Comparison of ENCODE assay signal across 8 mouse cellular contexts in genomic region chr17:88462658-88463057, GRCm38 (mm10). TPM values are rescaled to one million over a fixed set of nuclear protein-coding genes. Genes with fewer than 3 reads are reported as not detected.
A peak's percentile ranks its signal among the peaks of the same experiment; 100 is the strongest.
DNase-seq lines count a peak whose midpoint lies in the region; ATAC-seq lines count a peak whose summit lies in the region.

No protein-coding gene starts in this region.

- intact Hi-C loops in heart, postnatal 14 days (cut with DNase I) = no loop called here

- H3K4me2 ChIP-seq in forebrain, embryonic 16.5 days (ENCODE audit: low read length) = no peak overlapping the region
- no peak overlapping the region for H3K4me2 ChIP-seq in hindbrain, embryonic 11.5 days (replicated peaks; ENCODE audit: low read depth, low read length)

- H3K9ac ChIP-seq in forebrain, embryonic 16.5 days (replicated peaks; ENCODE audit: low read depth, low read length) = no peak overlapping the region
- H3K9ac ChIP-seq in hindbrain, embryonic 11.5 days (ENCODE audit: low read depth, low read length) = no peak overlapping the region

- 78% methylated on average over 5 of the region's 5 CpGs for WGBS in forebrain, embryonic 16.5 days
- WGBS in hindbrain, embryonic 11.5 days = 93% methylated on average over 5 of the region's 5 CpGs

- peaks cover 2% of the 10 kb centered on the region; the same call in 1 of the 2 replicates for H3K36me3 ChIP-seq in forebrain, embryonic 16.5 days (ENCODE audit: control insufficient read depth, insufficient read depth)
- H3K36me3 ChIP-seq in hindbrain, embryonic 11.5 days (ENCODE audit: control insufficient read depth, insufficient read depth, low read length) = no peaks in the 10 kb centered on the region

- no peak for ATAC-seq in forebrain, embryonic 16.5 days
- ATAC-seq in hindbrain, embryonic 11.5 days (ENCODE audit: low FRiP score) = no peak

- no peaks in the 10 kb centered on the region for H3K9me3 ChIP-seq in forebrain, embryonic 16.5 days (ENCODE audit: control insufficient read depth, low read length)
- H3K9me3 ChIP-seq in hindbrain, embryonic 11.5 days (ENCODE audit: control insufficient read depth, low read length) = no peaks in the 10 kb centered on the region

- DNase-seq in cerebellum, adult 18-20 months = peak; percentile 56 to 57
- no peak for DNase-seq in cerebellum, adult 11 months
- peak; percentile 35 to 51 for DNase-seq in adrenal gland, postnatal 4 days (ENCODE audit: low spot score in 2 of 2)
- DNase-seq in heart, postnatal 14 days = peak; percentile 39 to 59
- DNase-seq in lung, postnatal 14 days = peak; percentile 69
- no peak for DNase-seq in left cerebral cortex, adult 18-20 months (ENCODE audit: low spot score in 2 of 2)
- DNase-seq in hindbrain, embryonic 11.5 days (ENCODE audit: low spot score) = no peak

- no peaks in the 10 kb centered on the region for H3K27me3 ChIP-seq in forebrain, embryonic 16.5 days (replicated peaks; ENCODE audit: control insufficient read depth, insufficient read depth, low read length)
- H3K27me3 ChIP-seq in hindbrain, embryonic 11.5 days (ENCODE audit: control insufficient read depth, insufficient read depth, low read length) = no peaks in the 10 kb centered on the region

- no peaks in the 10 kb centered on the region for H3K4me1 ChIP-seq in forebrain, embryonic 16.5 days (replicated peaks; ENCODE audit: control insufficient read depth, insufficient read depth, low read length)
- no peaks in the 10 kb centered on the region for H3K4me1 ChIP-seq in hindbrain, embryonic 11.5 days (replicated peaks; ENCODE audit: control insufficient read depth, insufficient read depth, low read length)

- no peak overlapping the region for H3K4me3 ChIP-seq in forebrain, embryonic 16.5 days (replicated peaks; ENCODE audit: low read length)
- H3K4me3 ChIP-seq in hindbrain, embryonic 11.5 days (ENCODE audit: low read depth, low read length) = no peak overlapping the region

- no peak overlapping the region for H3K27ac ChIP-seq in forebrain, embryonic 16.5 days (ENCODE audit: low read length)
- H3K27ac ChIP-seq in hindbrain, embryonic 11.5 days (ENCODE audit: low read depth, low read length) = no peak overlapping the region

RNA-seq across cellular contexts. Expression of gene Foxn2, which starts 22.1 kb away (rescaled TPM):
- 10 to 100 TPM; 23.3 to 23.6 TPM for total RNA-seq in adrenal gland, postnatal 4 days (2021)
- total RNA-seq in heart, postnatal 14 days (2021) = 10 to 100 TPM; 11.9 to 13.5 TPM
- total RNA-seq in left cerebral cortex, adult 18-20 months (2021) = 10 to 100 TPM; 15.4 to 16.0 TPM
- 11.6 and 13.0 TPM in 2 replicates for polyA plus RNA-seq in forebrain, embryonic 16.5 days (2015; fragmentation: Nextera tagmentation; extraction: Ambion mirVana)
- 9.2 and 9.6 TPM in 2 replicates for polyA plus RNA-seq in hindbrain, embryonic 11.5 days (2014; fragmentation: Nextera tagmentation; extraction: Ambion mirVana)

Comparison
In these comparisons a context has a peak if more than half of its experiments do, and no peak if none do; other contexts are left out.
1. DNase-seq: peak in cerebellum, adult 18-20 months (2 of 2), adrenal gland, postnatal 4 days (2 of 2), heart, postnatal 14 days (2 of 2) and lung, postnatal 14 days (single experiment); none in cerebellum, adult 11 months (single experiment), left cerebral cortex, adult 18-20 months (0 of 2) and hindbrain, embryonic 11.5 days (single experiment).